Mouse (Mus musculus) spleen, adult 2 months (tissue): ENCODE results near the gene Rev3l. TPM values are rescaled to one million over a fixed set of nuclear protein-coding genes. Genes with fewer than 3 reads are reported as not detected.

Experiments
- DNase-seq, 2 experiments: peaks; one replicate each; pipeline versions ENCODE4 v3.0.0 to v3.0.0-alpha.2; 2012 to 2021; ENCODE audit warnings: low spot score in 2 of 2, low read depth in 1 of 2
- H3K27ac ChIP-seq: fragments of 200-500 bp; 2 replicates; pipeline ENCODE4 v1.5.1; 2012; ENCODE audit warnings: low read length, inconsistent platforms; ENCODE audit not compliant: insufficient read depth
- H3K27me3 ChIP-seq: fragments of 200-500 bp; 2 replicates; pipeline ENCODE4 v1.6.1; 2012; ENCODE audit warnings: mild to moderate bottlenecking, moderate library complexity, low read length, inconsistent platforms; ENCODE audit not compliant: control insufficient read depth, insufficient read depth
- H3K36me3 ChIP-seq: fragments of 200-500 bp; 2 replicates; pipeline ENCODE4 v1.6.1; 2012; ENCODE audit warnings: mild to moderate bottlenecking, low read length, inconsistent platforms; ENCODE audit not compliant: control insufficient read depth, insufficient read depth
- H3K4me1 ChIP-seq: fragments of 200-500 bp; 2 replicates; pipeline ENCODE4 v1.6.1; 2011; ENCODE audit warnings: inconsistent platforms; ENCODE audit not compliant: control insufficient read depth, insufficient read depth, insufficient read length
- H3K4me3 ChIP-seq: fragments of 200-500 bp; 2 replicates; pipeline ENCODE4 v1.5.1; 2011; ENCODE audit warnings: mild to moderate bottlenecking, inconsistent platforms; ENCODE audit not compliant: insufficient read depth, insufficient read length; ENCODE audit errors: extremely low read depth
- CTCF ChIP-seq: fragments of 200-500 bp; IDR thresholded peaks from 2 replicates; pipeline ENCODE4 v1.5.1; 2011; ENCODE audit warnings: mild to moderate bottlenecking, inconsistent platforms; ENCODE audit not compliant: insufficient read depth, insufficient read length, insufficient replicate concordance; ENCODE audit errors: extremely low read depth
- POLR2A ChIP-seq: fragments of 200-500 bp; IDR thresholded peaks from 2 replicates; pipeline ENCODE4 v1.6.1; 2011; ENCODE audit warnings: low read depth, low read length, inconsistent platforms
- WGBS: fragments of 180-500 bp; shearing (Covaris S2); methylation state at CpG from one replicate; pipeline ENCODE4 v1.1.7; 2018; 5-methylcytosine and 5-hydroxymethylcytosine counted together
- polyA plus RNA-seq: library from polyadenylated mRNA; depleted of rRNA; stranded (reverse); fragments of >200 nt; gene quantifications from 2 replicates; pipeline ENCODE4 v1.2.3, GENCODE M21; 2012

The Rev3l gene
- polyA plus RNA-seq, 1 experiment, result 8.4 TPM

DNA sequence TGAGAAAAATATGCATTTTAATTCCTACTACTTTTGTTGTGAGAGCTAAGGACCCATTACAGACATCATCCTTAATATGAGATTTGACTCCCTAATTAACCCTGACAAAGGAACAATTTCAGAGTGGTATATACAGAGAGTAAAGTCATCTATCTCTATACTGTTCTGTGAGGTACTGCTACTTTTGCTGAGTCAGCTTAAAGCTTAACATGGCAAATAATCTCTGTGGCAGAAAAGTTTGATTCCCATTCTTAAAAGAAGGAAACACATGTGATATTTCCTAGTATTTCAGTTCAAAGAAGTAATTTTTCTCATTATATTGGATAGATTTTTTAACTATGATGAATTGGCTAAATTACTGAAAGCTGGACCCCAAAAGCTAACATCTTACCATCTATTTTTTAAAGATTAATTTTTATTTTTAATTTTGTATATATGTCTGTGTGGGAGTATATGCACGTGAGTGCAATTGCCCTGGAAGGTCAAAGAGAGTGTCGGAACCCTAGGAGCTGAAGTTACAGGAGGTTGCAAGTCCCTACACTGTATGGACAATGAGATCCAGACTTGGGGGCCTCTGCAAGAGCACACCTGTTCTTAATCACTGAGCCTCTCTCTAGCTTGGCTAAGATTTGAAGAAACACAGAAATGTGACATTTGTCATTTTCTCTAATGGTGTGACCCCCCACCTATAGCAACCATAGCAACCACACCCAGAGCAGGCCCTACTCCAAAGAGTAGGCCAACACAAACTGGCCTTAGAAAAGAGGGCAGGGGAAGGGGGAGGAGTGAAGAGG lies 24.0 kb upstream of the Rev3l start:
- H3K27me3 ChIP-seq, result no peaks in the 10 kb centered on the region
- 91% methylated on average over 2 of the region's 2 CpGs for WGBS
- no peaks in the 10 kb centered on the region for H3K4me1 ChIP-seq
- no peaks in the 10 kb centered on the region for H3K36me3 ChIP-seq
- DNase-seq, result no peak
- no peak overlapping the region for H3K27ac ChIP-seq
- TF ChIP-seq CTCF (no peak), POLR2A (no peak)
- no peak overlapping the region for H3K4me3 ChIP-seq

DNA sequence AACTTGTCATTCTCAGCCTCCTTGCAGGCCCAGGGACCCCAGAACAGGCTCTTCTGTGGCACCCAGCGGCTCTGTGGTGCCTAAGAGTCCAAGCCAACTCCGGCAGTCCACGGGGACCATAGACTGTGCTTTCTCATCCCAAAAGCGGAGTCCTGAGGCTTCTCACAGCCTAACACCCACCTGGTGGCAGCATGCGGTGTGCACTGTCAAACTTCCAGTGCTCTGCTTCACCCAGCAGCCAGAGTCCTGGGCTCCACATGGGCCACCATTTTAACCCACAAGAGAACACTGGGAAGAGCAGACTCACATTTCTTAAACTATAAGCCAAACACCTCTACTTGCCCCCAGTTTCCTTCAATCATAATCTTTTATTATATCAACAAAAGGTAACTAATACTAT lies 15.0 kb upstream of the Rev3l start:
- no peak for DNase-seq
- TF ChIP-seq CTCF (no peak), POLR2A (no peak)
- Histone ChIP-seq H3K27me3 (no peaks in the 10 kb centered on the region), H3K27ac (no peak overlapping the region), H3K36me3 (no peaks in the 10 kb centered on the region), H3K4me3 (no peak overlapping the region), H3K4me1 (no peaks in the 10 kb centered on the region)
- WGBS, result 94% methylated on average over 5 of the region's 5 CpGs

DNA sequence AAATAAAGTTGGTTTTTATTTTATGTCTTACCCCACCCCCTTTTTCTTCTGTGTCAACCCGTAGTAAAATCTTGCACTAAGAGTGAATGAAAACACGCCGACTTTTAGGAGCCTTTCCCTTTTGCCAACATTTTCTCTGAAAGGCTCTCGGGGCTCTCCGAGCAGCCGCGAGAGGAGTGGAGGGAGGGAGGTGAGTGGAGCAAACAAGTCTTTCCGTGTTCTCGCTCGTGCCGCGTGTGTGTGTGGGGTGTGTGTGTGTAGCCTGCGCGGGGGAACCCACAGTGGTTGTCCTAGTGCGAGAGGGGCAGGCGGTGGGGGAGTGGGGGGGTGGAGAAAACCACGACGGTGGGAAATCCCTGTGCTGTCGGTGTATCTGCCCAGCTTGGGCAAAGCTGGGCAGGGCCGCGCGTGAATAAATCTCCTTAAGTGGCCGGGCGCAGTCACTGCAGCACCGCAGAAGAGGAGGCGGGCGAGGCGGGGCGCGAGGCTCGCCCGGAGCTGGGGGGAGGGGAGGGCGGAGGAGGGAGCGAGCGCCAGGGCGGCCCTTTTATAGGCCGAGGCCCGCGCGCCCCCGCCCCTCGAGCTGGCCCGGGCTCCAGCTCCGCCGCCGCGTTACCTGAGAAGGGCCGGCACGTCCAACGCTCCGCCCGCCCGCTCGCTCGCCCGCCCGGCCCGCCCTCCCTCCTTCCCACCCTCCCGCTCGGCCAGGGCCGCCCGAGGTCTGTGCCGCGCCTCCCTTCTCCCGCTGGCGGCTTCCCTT lies 762 bp upstream of the Rev3l start:
- Histone ChIP-seq H3K27ac (peak overlapping the region; percentile 97), H3K36me3 (no peaks in the 10 kb centered on the region), H3K27me3 (no peaks in the 10 kb centered on the region), H3K4me1 (peaks cover 2% of the 10 kb centered on the region; the same call in 1 of the 2 replicates), H3K4me3 (peak overlapping the region; percentile 88)
- DNase-seq, result peak; percentile 84 to 92
- 2% methylated on average over 56 of the region's 66 CpGs for WGBS
- TF ChIP-seq CTCF (no peak), POLR2A (peak; percentile 3; the same call in 1 of the 2 replicates)

DNA sequence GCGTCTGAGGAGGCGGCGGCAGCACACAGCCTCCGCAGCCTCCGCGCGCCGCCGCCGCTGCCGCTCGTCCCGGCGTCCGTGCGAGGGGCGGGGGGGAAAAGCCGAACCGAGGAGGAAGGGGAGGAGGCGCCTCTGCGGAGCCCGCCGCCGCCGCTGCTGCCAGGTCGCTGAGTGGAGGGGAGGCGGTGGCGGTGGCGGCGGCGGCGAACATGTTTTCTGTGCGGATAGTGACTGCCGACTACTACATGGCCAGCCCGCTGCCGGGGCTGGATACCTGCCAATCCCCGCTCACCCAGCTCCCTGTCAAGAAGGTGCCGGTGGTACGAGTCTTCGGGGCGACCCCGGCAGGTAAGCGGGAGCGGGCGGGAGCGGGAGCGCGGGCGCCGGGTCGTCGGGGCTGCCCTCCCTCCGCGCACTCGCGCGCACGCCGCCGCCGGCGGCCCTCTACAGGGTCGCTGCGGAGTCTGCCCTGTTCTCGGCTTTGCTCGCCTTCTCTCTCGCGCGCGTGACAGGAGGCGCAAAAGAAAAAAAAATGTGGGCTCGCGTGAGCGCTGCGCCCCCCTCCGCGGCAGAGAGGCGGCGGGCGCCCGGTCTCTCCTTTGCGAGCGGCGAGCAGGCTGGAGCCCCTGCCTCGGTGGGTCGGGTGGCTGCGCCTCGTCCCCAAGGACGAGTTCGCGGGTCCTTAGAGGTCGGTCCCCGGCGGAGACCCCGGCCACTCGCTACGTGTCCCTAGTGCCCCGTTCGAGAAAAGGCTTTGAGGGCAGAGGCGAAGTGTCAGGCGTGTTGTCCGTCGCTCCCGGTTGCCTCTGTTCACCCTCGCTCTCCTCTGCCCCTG lies 565 bp downstream of the Rev3l start:
- H3K27ac ChIP-seq, result peak overlapping the region; percentile 100
- peak; percentile 61 to 78 for DNase-seq
- H3K36me3 ChIP-seq, result no peaks in the 10 kb centered on the region
- under 1% methylated on average over 98 of the region's 105 CpGs for WGBS
- H3K4me1 ChIP-seq, result peaks cover 2% of the 10 kb centered on the region; the same call in 1 of the 2 replicates
- H3K4me3 ChIP-seq, result peak overlapping the region; percentile 100
- no peak for TF ChIP-seq POLR2A
- peak; percentile 29; the same call in 1 of the 2 replicates for TF ChIP-seq CTCF
- H3K27me3 ChIP-seq, result no peaks in the 10 kb centered on the region

DNA sequence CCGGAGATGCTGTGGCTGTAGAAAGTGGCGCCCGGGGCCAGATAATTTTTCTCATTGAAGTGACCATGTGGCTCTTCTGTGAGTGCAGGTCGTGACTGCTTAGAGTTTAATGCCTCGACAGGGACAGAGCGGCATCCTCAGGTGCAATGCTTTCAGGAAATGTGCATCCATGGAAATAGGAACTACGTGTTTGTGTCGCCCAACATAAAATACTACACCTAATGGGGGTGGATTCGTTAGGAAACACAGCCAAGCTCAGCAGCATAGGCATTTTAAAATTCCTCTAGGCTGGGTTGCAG lies 1.1 kb downstream of the Rev3l start:
- Histone ChIP-seq H3K27me3 (no peaks in the 10 kb centered on the region), H3K4me3 (peak overlapping the region; percentile 100), H3K27ac (peak overlapping the region; percentile 100), H3K36me3 (no peaks in the 10 kb centered on the region), H3K4me1 (peaks cover 2% of the 10 kb centered on the region; the same call in 1 of the 2 replicates)
- TF ChIP-seq CTCF (no peak), POLR2A (no peak)
- DNase-seq, result no peak
- WGBS, result 0% methylated on average over 9 of the region's 9 CpGs

DNA sequence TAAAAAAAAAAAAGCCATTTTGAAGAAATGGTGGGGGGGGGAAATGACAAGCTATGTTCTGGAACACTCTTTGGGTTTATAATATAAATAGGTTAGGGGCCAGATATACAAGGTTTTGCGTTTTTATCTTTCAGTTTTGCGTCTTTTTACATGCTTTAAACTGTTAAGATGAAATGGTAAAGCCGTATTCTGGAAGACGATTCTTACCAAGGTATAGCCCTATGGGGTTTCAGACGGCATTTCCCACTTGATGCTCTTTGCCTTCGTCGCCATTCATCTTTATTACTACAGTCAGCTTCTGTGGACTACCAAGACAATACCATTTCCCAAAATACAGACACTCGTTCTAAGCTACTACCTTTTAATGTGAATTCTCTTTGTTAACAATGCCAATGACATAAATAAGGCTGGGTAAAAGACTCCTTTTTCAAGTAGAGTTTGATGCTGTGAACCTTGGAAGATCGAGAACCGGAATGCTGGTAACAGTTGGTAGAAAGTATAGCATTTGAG lies 1.6 kb downstream of the Rev3l start:
- Histone ChIP-seq H3K4me3 (peak overlapping the region; percentile 8; the same call in 1 of the 2 replicates), H3K4me1 (peaks cover 2% of the 10 kb centered on the region; the same call in 1 of the 2 replicates), H3K27me3 (no peaks in the 10 kb centered on the region), H3K27ac (no peak overlapping the region), H3K36me3 (no peaks in the 10 kb centered on the region)
- no peak for DNase-seq
- TF ChIP-seq POLR2A (no peak), CTCF (no peak)
- WGBS, result 35% methylated on average over 10 of the region's 10 CpGs
